Mouse (Mus musculus): ENCODE measurements around the gene Gm47996. TPM values are rescaled to one million over a fixed set of nuclear protein-coding genes. Genes with fewer than 3 reads are reported as not detected.
"Not testable (repeated sequence)": the region's sequence is repeated elsewhere in the genome, so short reads cannot be mapped to it uniquely, and the experiment has no call there.

Gm47996 gene
- polyA plus RNA-seq, 2 experiments: 0.46 to 0.52 TPM

DNA sequence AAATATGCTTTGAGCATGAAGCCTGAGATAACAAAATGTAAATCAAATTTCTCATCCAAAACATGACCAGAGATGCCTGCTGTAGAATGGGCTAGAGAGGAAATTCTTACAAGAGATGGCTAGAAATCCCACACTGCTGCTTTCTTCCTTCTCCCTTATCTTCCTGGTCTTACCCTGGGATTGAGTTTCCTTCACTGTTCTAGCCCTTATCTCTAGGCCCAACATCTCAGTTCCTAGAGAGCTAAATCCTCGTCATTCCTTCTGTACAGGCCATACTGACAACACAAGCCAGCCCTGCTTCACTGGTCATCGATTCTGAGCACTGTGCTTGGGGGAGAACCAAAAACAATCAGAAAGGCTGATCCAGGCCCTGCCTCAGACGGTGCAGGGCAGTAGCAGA lies 13.2 kb upstream of the Gm47996 start:
- H3K36me3 ChIP-seq (replicated peaks; ENCODE audit: control insufficient read depth, insufficient read depth, low read depth); H3K4me3 ChIP-seq (ENCODE audit: insufficient read depth in 1 of 2, low read depth in 2 of 2, low read length in 2 of 2); H3K4me2 ChIP-seq (ENCODE audit: low read depth); H3K9me3 ChIP-seq (ENCODE audit: control insufficient read depth, low read length); H3K4me1 ChIP-seq (replicated peaks; ENCODE audit: control insufficient read depth in 2 of 2, insufficient read depth in 2 of 2, low read length in 1 of 2); H3K27ac ChIP-seq; ATAC-seq (ENCODE audit: insufficient read depth); H3K9ac ChIP-seq (replicated peaks); DNase-seq (ENCODE audit: low read depth in 3 of 3, low spot score in 3 of 3); H3K27me3 ChIP-seq (ENCODE audit: control insufficient read depth, insufficient read depth, low read length): not testable (repeated sequence)
- 46% methylated on average over 3 of the region's 3 CpGs for WGBS (ENCODE audit: insufficient replicate concordance)

DNA sequence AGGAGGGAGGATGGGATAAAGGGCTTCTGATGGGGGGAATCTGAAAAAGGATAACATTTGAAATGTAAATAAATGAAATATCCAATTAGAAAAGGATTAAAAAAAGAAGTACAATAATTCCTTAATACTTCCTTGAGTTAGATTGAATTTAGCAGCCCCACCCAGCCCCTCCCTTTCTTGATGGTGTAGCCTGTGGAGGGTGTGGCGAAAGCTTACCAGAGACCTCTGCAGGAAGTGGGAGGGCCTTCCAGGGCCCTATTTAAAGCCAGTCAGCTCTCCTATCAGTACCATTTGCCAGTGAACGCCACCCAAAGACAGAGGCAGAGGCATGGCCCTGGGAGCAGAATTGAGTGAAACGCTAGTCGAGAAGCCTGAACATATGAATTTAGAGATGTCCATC lies 11.8 kb upstream of the Gm47996 start, which contains the start of gene Gm47995:
TSS of gene Gm47995 (plus strand) at position 329 of the 400 bp plus-strand sequence.
- H3K4me1 ChIP-seq (replicated peaks; ENCODE audit: control insufficient read depth in 2 of 2, insufficient read depth in 2 of 2, low read length in 1 of 2); H3K4me3 ChIP-seq (ENCODE audit: insufficient read depth in 1 of 2, low read depth in 2 of 2, low read length in 2 of 2); H3K9ac ChIP-seq (replicated peaks); H3K27ac ChIP-seq; H3K36me3 ChIP-seq (replicated peaks; ENCODE audit: control insufficient read depth, insufficient read depth, low read depth); H3K4me2 ChIP-seq (ENCODE audit: low read depth); H3K9me3 ChIP-seq (ENCODE audit: control insufficient read depth, low read length); H3K27me3 ChIP-seq (ENCODE audit: control insufficient read depth, insufficient read depth, low read length): not testable (repeated sequence)
- WGBS (ENCODE audit: insufficient replicate concordance): 15% methylated on average over 2 of the region's 4 CpGs
- DNase-seq (ENCODE audit: low read depth in 3 of 3, low spot score in 3 of 3) (peak in 1 of 3 experiments; percentile 76), ATAC-seq (ENCODE audit: insufficient read depth) (peak; percentile 60; the same call in 1 of the 2 replicates)

DNA sequence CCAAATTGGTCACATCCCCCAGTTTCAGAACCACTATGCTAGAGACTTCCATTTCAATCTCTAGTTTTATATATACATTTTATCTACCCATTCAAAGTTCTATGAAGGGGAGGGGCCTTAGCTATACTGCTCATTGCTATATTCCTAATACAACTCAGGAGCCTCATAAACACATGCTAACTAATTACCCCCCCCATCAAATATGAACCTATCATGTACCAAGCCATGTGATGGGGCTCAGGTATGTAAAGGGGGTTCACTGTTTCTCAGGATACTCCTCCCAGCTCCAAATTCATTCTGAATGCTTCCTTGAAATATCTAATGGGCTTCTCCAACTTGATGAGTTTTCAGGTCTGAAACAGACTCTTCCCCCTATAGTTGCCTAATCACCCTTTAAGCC lies 9.3 kb upstream of the Gm47996 start:
- not testable (repeated sequence) for ATAC-seq (ENCODE audit: insufficient read depth); H3K36me3 ChIP-seq (replicated peaks; ENCODE audit: control insufficient read depth, insufficient read depth, low read depth); DNase-seq (ENCODE audit: low read depth in 3 of 3, low spot score in 3 of 3); H3K9ac ChIP-seq (replicated peaks); H3K4me3 ChIP-seq (ENCODE audit: insufficient read depth in 1 of 2, low read depth in 2 of 2, low read length in 2 of 2); H3K9me3 ChIP-seq (ENCODE audit: control insufficient read depth, low read length); H3K4me2 ChIP-seq (ENCODE audit: low read depth); H3K27me3 ChIP-seq (ENCODE audit: control insufficient read depth, insufficient read depth, low read length); H3K27ac ChIP-seq; H3K4me1 ChIP-seq (replicated peaks; ENCODE audit: control insufficient read depth in 2 of 2, insufficient read depth in 2 of 2, low read length in 1 of 2)

DNA sequence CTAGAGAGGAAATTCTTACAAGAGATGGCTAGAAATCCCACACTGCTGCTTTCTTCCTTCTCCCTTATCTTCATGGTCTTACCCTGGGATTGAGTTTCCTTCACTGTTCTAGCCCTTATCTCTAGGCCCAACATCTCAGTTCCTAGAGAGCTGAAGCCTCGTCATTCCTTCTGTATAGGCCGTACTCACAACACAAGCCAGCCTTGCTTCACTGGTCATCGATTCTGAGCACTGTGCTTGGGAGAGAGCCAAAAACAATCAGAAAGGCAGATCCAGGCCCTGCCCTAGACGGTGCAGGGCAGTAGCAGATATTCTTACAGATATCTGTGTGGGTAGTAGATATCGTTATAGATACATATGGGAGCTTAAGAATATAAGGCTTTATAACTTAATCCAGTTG lies 7.2 kb upstream of the Gm47996 start:
- H3K36me3 ChIP-seq (replicated peaks; ENCODE audit: control insufficient read depth, insufficient read depth, low read depth); H3K4me2 ChIP-seq (ENCODE audit: low read depth); H3K9ac ChIP-seq (replicated peaks); H3K27me3 ChIP-seq (ENCODE audit: control insufficient read depth, insufficient read depth, low read length); H3K4me1 ChIP-seq (replicated peaks; ENCODE audit: control insufficient read depth in 2 of 2, insufficient read depth in 2 of 2, low read length in 1 of 2); H3K9me3 ChIP-seq (ENCODE audit: control insufficient read depth, low read length); H3K4me3 ChIP-seq (ENCODE audit: insufficient read depth in 1 of 2, low read depth in 2 of 2, low read length in 2 of 2); DNase-seq (ENCODE audit: low read depth in 3 of 3, low spot score in 3 of 3); H3K27ac ChIP-seq: not testable (repeated sequence)
- ATAC-seq (ENCODE audit: insufficient read depth): peak; percentile 60
- WGBS (ENCODE audit: insufficient replicate concordance): 31% methylated on average over 3 of the region's 5 CpGs

DNA sequence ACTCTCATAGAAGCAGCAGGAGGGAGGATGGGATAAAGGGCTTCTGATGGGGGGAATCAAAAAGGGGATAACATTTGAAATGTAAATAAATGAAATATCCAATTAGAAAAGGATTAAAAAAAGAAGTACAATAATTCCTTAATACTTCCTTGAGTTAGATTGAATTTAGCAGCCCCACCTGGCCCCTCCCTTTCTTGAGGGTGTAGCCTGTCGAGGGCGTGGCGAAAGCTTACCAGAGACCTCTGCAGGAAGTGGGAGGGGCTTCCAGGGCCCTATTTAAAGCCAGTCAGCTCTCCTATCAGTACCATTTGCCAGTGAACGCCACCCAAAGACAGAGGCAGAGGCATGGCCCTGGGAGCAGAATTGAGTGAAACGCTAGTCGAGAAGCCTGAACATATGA lies 6.1 kb upstream of the Gm47996 start, which contains the start of gene 3110040M04Rik:
TSS of gene 3110040M04Rik (plus strand) at position 304 of the 400 bp plus-strand sequence.
- H3K27me3 ChIP-seq (ENCODE audit: control insufficient read depth, insufficient read depth, low read length); H3K9ac ChIP-seq (replicated peaks); H3K9me3 ChIP-seq (ENCODE audit: control insufficient read depth, low read length); ATAC-seq (ENCODE audit: insufficient read depth); H3K4me3 ChIP-seq (ENCODE audit: insufficient read depth in 1 of 2, low read depth in 2 of 2, low read length in 2 of 2); H3K4me1 ChIP-seq (replicated peaks; ENCODE audit: control insufficient read depth in 2 of 2, insufficient read depth in 2 of 2, low read length in 1 of 2); DNase-seq (ENCODE audit: low read depth in 3 of 3, low spot score in 3 of 3); H3K27ac ChIP-seq; H3K36me3 ChIP-seq (replicated peaks; ENCODE audit: control insufficient read depth, insufficient read depth, low read depth); H3K4me2 ChIP-seq (ENCODE audit: low read depth): not testable (repeated sequence)
- no CpG with 5 or more reads among the region's 6 CpGs for WGBS (ENCODE audit: insufficient replicate concordance)

DNA sequence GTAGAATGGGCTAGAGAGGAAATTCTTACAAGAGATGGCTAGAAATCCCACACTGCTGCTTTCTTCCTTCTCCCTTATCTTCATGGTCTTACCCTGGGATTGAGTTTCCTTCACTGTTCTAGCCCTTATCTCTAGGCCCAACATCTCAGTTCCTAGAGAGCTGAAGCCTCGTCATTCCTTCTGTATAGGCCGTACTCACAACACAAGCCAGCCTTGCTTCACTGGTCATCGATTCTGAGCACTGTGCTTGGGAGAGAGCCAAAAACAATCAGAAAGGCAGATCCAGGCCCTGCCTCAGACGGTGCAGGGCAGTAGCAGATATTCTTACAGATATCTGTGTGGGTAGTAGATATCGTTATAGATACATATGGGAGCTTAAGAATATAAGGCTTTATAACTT lies 1.4 kb upstream of the Gm47996 start:
- not testable (repeated sequence) for H3K4me1 ChIP-seq (replicated peaks; ENCODE audit: control insufficient read depth in 2 of 2, insufficient read depth in 2 of 2, low read length in 1 of 2); H3K9me3 ChIP-seq (ENCODE audit: control insufficient read depth, low read length); H3K36me3 ChIP-seq (replicated peaks; ENCODE audit: control insufficient read depth, insufficient read depth, low read depth); H3K4me2 ChIP-seq (ENCODE audit: low read depth); DNase-seq (ENCODE audit: low read depth in 3 of 3, low spot score in 3 of 3); H3K27ac ChIP-seq; H3K9ac ChIP-seq (replicated peaks); H3K27me3 ChIP-seq (ENCODE audit: control insufficient read depth, insufficient read depth, low read length); H3K4me3 ChIP-seq (ENCODE audit: insufficient read depth in 1 of 2, low read depth in 2 of 2, low read length in 2 of 2)
- 39% methylated on average over 3 of the region's 5 CpGs for WGBS (ENCODE audit: insufficient replicate concordance)
- peak; percentile 70 for ATAC-seq (ENCODE audit: insufficient read depth)

DNA sequence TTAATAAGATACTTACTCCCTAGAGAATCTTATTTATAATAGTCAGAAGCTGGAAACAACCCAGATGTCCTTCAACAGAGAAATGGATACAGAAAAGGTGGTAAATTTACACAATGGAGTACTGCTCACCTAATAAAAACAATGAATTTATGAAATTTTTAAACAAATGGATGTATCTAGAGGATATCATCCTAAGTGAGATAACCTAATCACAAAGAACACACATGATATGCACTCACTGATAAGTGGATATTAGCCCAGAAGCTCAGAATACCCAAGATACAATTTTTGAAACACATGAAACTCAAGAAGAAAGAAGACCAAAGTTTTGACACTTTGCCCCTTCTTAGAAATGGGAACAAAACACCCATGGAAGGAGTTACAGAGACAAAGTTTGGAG lies 987 bp upstream of the Gm47996 start:
- H3K4me3 ChIP-seq (ENCODE audit: insufficient read depth in 1 of 2, low read depth in 2 of 2, low read length in 2 of 2); H3K36me3 ChIP-seq (replicated peaks; ENCODE audit: control insufficient read depth, insufficient read depth, low read depth); H3K9me3 ChIP-seq (ENCODE audit: control insufficient read depth, low read length); H3K27ac ChIP-seq; H3K27me3 ChIP-seq (ENCODE audit: control insufficient read depth, insufficient read depth, low read length); H3K4me2 ChIP-seq (ENCODE audit: low read depth); DNase-seq (ENCODE audit: low read depth in 3 of 3, low spot score in 3 of 3); H3K9ac ChIP-seq (replicated peaks); H3K4me1 ChIP-seq (replicated peaks; ENCODE audit: control insufficient read depth in 2 of 2, insufficient read depth in 2 of 2, low read length in 1 of 2): not testable (repeated sequence)
- peak; percentile 54; the same call in 1 of the 2 replicates for ATAC-seq (ENCODE audit: insufficient read depth)
